Mouse (Mus musculus) liver, adult 2 months (tissue): Measurements from ENCODE around the gene Chka. TPM values are rescaled to one million over a fixed set of nuclear protein-coding genes. Genes with fewer than 3 reads are reported as not detected.

Source experiments
- DNase-seq: peaks from one replicate; pipeline ENCODE4 v3.0.0-alpha.2; 2011; ENCODE audit warnings: low read depth, low spot score; ENCODE audit errors: extremely low read depth
- H3K27ac ChIP-seq: fragments of 200-500 bp; replicated peaks from 2 replicates; pipeline ENCODE4 v1.5.1; 2012; ENCODE audit warnings: low read depth, mild to moderate bottlenecking, control low read depth, inconsistent platforms, low read length; ENCODE audit not compliant: insufficient read depth
- H3K27me3 ChIP-seq: fragments of 200-500 bp; 2 replicates; pipeline ENCODE4 v1.6.1; 2012; ENCODE audit warnings: mild to moderate bottlenecking, moderate library complexity, low read length, inconsistent platforms; ENCODE audit not compliant: control insufficient read depth, insufficient read depth
- H3K36me3 ChIP-seq: fragments of 200-500 bp; 2 replicates; pipeline ENCODE4 v1.6.1; 2012; ENCODE audit warnings: low read length, inconsistent platforms; ENCODE audit not compliant: control insufficient read depth, insufficient read depth
- H3K4me1 ChIP-seq: fragments of 200-500 bp; 2 replicates; pipeline ENCODE4 v1.6.1; 2011; ENCODE audit warnings: low read length; ENCODE audit not compliant: control insufficient read depth, insufficient read depth
- H3K4me3 ChIP-seq: fragments of 200-500 bp; 2 replicates; pipeline ENCODE4 v1.5.1; 2011; ENCODE audit warnings: low read depth, mild to moderate bottlenecking, control low read depth, low read length, moderate library complexity; ENCODE audit not compliant: insufficient read depth
- H3K79me2 ChIP-seq: fragments of 200-500 bp; 2 replicates; pipeline ENCODE4 v1.6.1; 2012; ENCODE audit warnings: inconsistent platforms, mild to moderate bottlenecking, low read length, moderate library complexity; ENCODE audit not compliant: control insufficient read depth, insufficient read depth
- H3K9ac ChIP-seq: fragments of 200-500 bp; 2 replicates; pipeline ENCODE4 v1.6.1; 2012; ENCODE audit warnings: low read depth, mild to moderate bottlenecking, control low read depth, inconsistent platforms, low read length
- CTCF ChIP-seq: fragments of 200-500 bp; IDR thresholded peaks from 2 replicates; pipeline ENCODE4 v1.5.1; 2011; ENCODE audit warnings: low read depth, low read length, control low read depth
- POLR2A ChIP-seq: fragments of 200-500 bp; IDR thresholded peaks from 2 replicates; pipeline ENCODE4 v1.6.1; 2011; ENCODE audit warnings: low read length, control low read depth; ENCODE audit not compliant: insufficient read depth; ENCODE audit errors: extremely low read depth
- WGBS: fragments of 180-500 bp; shearing (Covaris S2); methylation state at CpG from one replicate; pipeline ENCODE4 v1.1.7; 2018; 5-methylcytosine and 5-hydroxymethylcytosine counted together
- polyA plus RNA-seq: library from polyadenylated mRNA; depleted of rRNA; stranded (reverse); fragments of >200 nt; gene quantifications from 2 replicates; pipeline ENCODE4 v1.2.3, GENCODE M21; 2012
- total RNA-seq: library from RNA; depleted of rRNA; stranded (reverse); fragments of >200 nt; gene quantifications from 2 replicates; pipeline ENCODE4 v1.2.3, GENCODE M21; 2014

Gene Chka
- total and polyA plus RNA-seq, 2 experiments = 11.9 to 56.7 TPM

- no peak for TF ChIP-seq POLR2A
- TF ChIP-seq CTCF = no peak
- Histone ChIP-seq H3K36me3 (no peaks in the 10 kb centered on the region), H3K9ac (no peak overlapping the region), H3K4me1 (peaks cover 25% of the 10 kb centered on the region), H3K79me2 (no peaks in the 10 kb centered on the region; the same call in 1 of the 2 replicates), H3K27me3 (no peaks in the 10 kb centered on the region), H3K27ac (no peak overlapping the region), H3K4me3 (no peak overlapping the region)
- no peak for DNase-seq
- 60% methylated on average over 2 of the region's 2 CpGs for WGBS
These were observed 7.9 kb upstream of the Chka start for GRCm38 (mm10) chr19:3843629-3844028.

- peaks cover 29% of the 10 kb centered on the region for H3K4me1 ChIP-seq
- no peak for DNase-seq
- no peak overlapping the region for H3K27ac ChIP-seq
- no peak overlapping the region for H3K9ac ChIP-seq
- WGBS = 97% methylated on average over 1 of the region's 1 CpGs
- no peak overlapping the region for H3K4me3 ChIP-seq
- H3K79me2 ChIP-seq = no peaks in the 10 kb centered on the region; the same call in 1 of the 2 replicates
- no peak for TF ChIP-seq POLR2A
- TF ChIP-seq CTCF = no peak
- H3K27me3 ChIP-seq = no peaks in the 10 kb centered on the region
- no peaks in the 10 kb centered on the region for H3K36me3 ChIP-seq
These were observed 6.7 kb upstream of the Chka start for GRCm38 (mm10) chr19:3844836-3845235.

DNA sequence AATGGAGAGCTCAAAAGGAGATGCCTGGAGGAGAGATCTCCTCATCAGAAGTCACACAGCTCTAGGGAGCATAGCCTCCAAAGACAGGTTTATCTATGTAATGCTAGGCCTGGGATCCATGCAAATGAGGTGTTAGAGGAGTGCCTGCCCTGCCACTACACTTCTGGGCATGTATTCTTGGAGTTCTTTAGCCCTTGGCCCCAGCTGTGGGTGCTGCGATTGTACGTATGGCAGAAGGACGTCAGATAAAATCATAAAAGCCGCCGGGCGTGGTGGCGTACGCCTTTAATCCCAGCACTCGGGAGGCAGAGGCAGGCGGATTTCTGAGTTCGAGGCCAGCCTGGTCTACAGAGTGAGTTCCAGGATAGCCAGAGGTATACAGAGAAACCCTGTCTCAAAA is 6.2 kb upstream of the Chka start:
- no peaks in the 10 kb centered on the region for H3K27me3 ChIP-seq
- no peaks in the 10 kb centered on the region; the same call in 1 of the 2 replicates for H3K79me2 ChIP-seq
- TF ChIP-seq CTCF (no peak), POLR2A (no peak)
- no peak overlapping the region for H3K27ac ChIP-seq
- H3K4me1 ChIP-seq = peaks cover 29% of the 10 kb centered on the region
- 87% methylated on average over 11 of the region's 11 CpGs for WGBS
- no peaks in the 10 kb centered on the region for H3K36me3 ChIP-seq
- DNase-seq = no peak
- H3K9ac ChIP-seq = no peak overlapping the region
- H3K4me3 ChIP-seq = no peak overlapping the region

GRCm38 (mm10) chr19:3845803-3846406 is 5.7 kb upstream of the Chka start:
- WGBS = 37% methylated on average over 1 of the region's 1 CpGs
- no peak for TF ChIP-seq POLR2A
- no peak for TF ChIP-seq CTCF
- Histone ChIP-seq H3K9ac (no peak overlapping the region), H3K4me1 (peaks cover 26% of the 10 kb centered on the region), H3K27me3 (no peaks in the 10 kb centered on the region), H3K36me3 (no peaks in the 10 kb centered on the region), H3K4me3 (no peak overlapping the region), H3K79me2 (no peaks in the 10 kb centered on the region; the same call in 1 of the 2 replicates), H3K27ac (no peak overlapping the region)
- DNase-seq = peak; percentile 93

DNA sequence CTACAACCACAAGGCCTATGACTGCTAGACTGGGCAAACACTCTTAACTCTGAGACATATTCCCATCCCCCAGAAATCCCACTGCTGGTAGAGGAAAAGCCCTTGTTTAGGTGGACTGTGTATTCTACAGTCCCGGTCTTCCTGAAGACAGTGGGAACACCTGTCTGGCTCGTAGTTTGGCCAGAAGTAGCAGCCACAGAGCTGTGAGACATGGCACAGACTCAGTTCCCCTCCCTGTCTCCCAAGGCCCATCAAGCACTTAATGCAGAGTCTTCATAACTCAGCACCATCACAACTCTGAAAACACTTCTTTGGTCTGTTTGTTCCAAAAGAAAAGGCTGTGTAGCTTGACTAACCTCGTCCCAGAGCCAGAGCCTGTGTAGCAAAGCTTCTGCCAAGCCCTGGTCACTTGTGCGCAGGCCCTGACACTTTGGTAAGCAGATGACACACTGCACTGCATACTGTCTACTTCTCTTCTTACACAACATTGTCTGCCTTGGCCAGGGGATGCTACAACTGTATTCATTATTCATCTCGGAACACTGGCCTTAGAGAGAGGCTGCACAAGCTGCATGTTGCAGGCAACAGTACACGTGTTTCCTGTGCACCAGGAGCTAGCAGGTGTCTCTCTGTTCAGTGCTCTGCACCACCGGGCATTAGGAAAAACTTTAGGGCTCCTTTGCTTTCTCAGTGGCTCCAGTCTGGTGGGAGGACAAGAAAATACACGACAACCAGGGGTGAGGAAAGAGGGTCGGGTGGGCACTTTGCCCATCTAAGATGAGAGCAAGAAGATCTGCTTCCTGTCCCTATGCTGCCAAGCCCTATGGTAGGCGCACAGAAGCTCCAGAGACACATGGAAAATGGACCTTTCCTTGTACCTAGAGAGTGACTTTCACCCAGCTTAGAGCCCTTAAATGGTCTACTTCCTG is 4.6 kb upstream of the Chka start:
- DNase-seq = peak; percentile 76
- H3K9ac ChIP-seq = no peak overlapping the region
- WGBS = 59% methylated on average over 10 of the region's 10 CpGs
- peaks cover 2% of the 10 kb centered on the region; the same call in 1 of the 2 replicates for H3K79me2 ChIP-seq
- H3K27ac ChIP-seq = no peak overlapping the region
- no peaks in the 10 kb centered on the region for H3K27me3 ChIP-seq
- peaks cover 27% of the 10 kb centered on the region for H3K4me1 ChIP-seq
- H3K36me3 ChIP-seq = no peaks in the 10 kb centered on the region
- TF ChIP-seq POLR2A = no peak
- no peak for TF ChIP-seq CTCF
- no peak overlapping the region for H3K4me3 ChIP-seq

GRCm38 (mm10) chr19:3847711-3848110 is 3.9 kb upstream of the Chka start:
- peaks cover 4% of the 10 kb centered on the region; the same call in 1 of the 2 replicates for H3K79me2 ChIP-seq
- 71% methylated on average over 5 of the region's 5 CpGs for WGBS
- H3K27ac ChIP-seq = no peak overlapping the region
- no peaks in the 10 kb centered on the region for H3K36me3 ChIP-seq
- peaks cover 27% of the 10 kb centered on the region for H3K4me1 ChIP-seq
- H3K4me3 ChIP-seq = no peak overlapping the region
- no peaks in the 10 kb centered on the region for H3K27me3 ChIP-seq
- no peak for TF ChIP-seq CTCF
- no peak for TF ChIP-seq POLR2A
- no peak for DNase-seq
- no peak overlapping the region for H3K9ac ChIP-seq
